Mouse (Mus musculus) forebrain, embryonic 14.5 days (tissue): ENCODE data around the gene Zfp488. TPM values are rescaled to one million over a fixed set of nuclear protein-coding genes. Genes with fewer than 3 reads are reported as not detected.

Experiments
- ATAC-seq: fragments of 200-750 bp; cut with Nextera tagmentation; 2 replicates; pipeline ENCODE4 v1.8.0; 2017; ENCODE audit warnings: mild to moderate bottlenecking, moderate library complexity
- DNase-seq: peaks from one replicate; pipeline ENCODE4 v3.0.0-alpha.2; 2015; ENCODE audit warnings: low spot score
- H3K27ac ChIP-seq: fragments of 300-500 bp; sonication (generic); 2 replicates; pipeline ENCODE4 v1.5.1; 2014; ENCODE audit warnings: low read depth, mild to moderate bottlenecking, control low read depth, low read length, moderate library complexity
- H3K27me3 ChIP-seq: fragments of 300-500 bp; sonication (generic); replicated peaks from 2 replicates; pipeline ENCODE4 v1.6.1; 2014; ENCODE audit warnings: low read length, control low read depth, mixed read lengths; ENCODE audit not compliant: control insufficient read depth, insufficient read depth
- H3K36me3 ChIP-seq: fragments of 300-500 bp; sonication (generic); 2 replicates; pipeline ENCODE4 v1.6.1; 2014; ENCODE audit warnings: low read length, control low read depth; ENCODE audit not compliant: control insufficient read depth, insufficient read depth
- H3K4me1 ChIP-seq: fragments of 300-500 bp; sonication (generic); 2 replicates; pipeline ENCODE4 v1.6.1; 2014; ENCODE audit warnings: antibody characterized with exemption, low read length, control low read depth; ENCODE audit not compliant: control insufficient read depth, insufficient read depth
- H3K4me2 ChIP-seq: fragments of 300-500 bp; sonication (generic); 2 replicates; pipeline ENCODE4 v1.6.1; 2014; ENCODE audit warnings: mild to moderate bottlenecking, control low read depth, low read length
- H3K4me3 ChIP-seq: fragments of 300-500 bp; sonication (generic); 2 replicates; pipeline ENCODE4 v1.5.1; 2014; ENCODE audit warnings: low read depth, low read length, control low read depth
- H3K9ac ChIP-seq: fragments of 300-500 bp; sonication (generic); 2 replicates; pipeline ENCODE4 v1.6.1; 2014; ENCODE audit warnings: mild to moderate bottlenecking, low read length, control low read depth, moderate library complexity
- H3K9me3 ChIP-seq: fragments of 300-500 bp; sonication (generic); replicated peaks from 2 replicates; pipeline ENCODE4 v1.6.1; 2016; ENCODE audit warnings: low read length, control low read depth, mixed read lengths; ENCODE audit not compliant: control insufficient read depth
- WGBS: fragments of 180-500 bp; shearing (Covaris S2); extraction: QIAGEN DNeasy Blood & Tissue Kit; methylation state at CpG from one replicate; pipeline ENCODE4 v1.1.7; 2014; 5-methylcytosine and 5-hydroxymethylcytosine counted together
- polyA plus RNA-seq: library from polyadenylated mRNA; unstranded; fragments of >200 nt; fragmentation: Nextera tagmentation; extraction: Ambion mirVana; gene quantifications from 2 replicates; pipeline ENCODE4 v1.2.1, GENCODE M21; 2014

Gene Zfp488
- polyA plus RNA-seq, 1 experiment from 2014 or later, result 0.09 TPM

DNA sequence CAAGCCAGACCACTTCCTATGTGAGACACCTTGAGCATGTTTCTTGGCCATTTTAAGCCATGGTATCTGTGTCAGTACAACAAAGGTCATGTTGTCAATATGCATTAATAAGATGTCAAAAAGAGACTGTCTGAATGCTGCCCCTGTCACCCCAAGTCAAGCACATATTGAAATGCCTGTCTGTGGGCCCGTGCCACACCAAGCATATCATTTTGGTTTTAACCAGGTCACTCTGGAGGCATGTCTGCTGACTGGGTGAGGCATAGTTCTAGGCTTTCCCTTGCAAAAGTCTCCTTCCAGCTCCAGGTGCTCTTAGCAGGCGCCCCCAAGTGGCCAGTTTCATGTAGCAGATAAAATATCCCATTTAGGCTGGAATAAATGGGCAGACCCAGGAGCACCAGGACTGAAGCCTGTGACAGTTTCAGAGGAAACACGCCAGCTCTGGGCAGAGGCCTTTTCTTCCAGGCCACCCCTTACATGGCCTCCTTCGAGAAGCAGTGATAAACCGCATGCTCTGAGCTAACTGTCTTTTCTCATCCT, 44.7 kb downstream of the Zfp488 start:
- Histone ChIP-seq H3K4me2 (no peak overlapping the region), H3K27ac (no peak overlapping the region), H3K36me3 (no peaks in the 10 kb centered on the region), H3K4me1 (no peaks in the 10 kb centered on the region), H3K9ac (no peak overlapping the region), H3K9me3 (no peaks in the 10 kb centered on the region), H3K4me3 (no peak overlapping the region), H3K27me3 (no peaks in the 10 kb centered on the region)
- 45% methylated on average over 5 of the region's 5 CpGs for WGBS
- DNase-seq (peak; percentile 62), ATAC-seq (peak; percentile 32; the same call in 1 of the 2 replicates)

DNA sequence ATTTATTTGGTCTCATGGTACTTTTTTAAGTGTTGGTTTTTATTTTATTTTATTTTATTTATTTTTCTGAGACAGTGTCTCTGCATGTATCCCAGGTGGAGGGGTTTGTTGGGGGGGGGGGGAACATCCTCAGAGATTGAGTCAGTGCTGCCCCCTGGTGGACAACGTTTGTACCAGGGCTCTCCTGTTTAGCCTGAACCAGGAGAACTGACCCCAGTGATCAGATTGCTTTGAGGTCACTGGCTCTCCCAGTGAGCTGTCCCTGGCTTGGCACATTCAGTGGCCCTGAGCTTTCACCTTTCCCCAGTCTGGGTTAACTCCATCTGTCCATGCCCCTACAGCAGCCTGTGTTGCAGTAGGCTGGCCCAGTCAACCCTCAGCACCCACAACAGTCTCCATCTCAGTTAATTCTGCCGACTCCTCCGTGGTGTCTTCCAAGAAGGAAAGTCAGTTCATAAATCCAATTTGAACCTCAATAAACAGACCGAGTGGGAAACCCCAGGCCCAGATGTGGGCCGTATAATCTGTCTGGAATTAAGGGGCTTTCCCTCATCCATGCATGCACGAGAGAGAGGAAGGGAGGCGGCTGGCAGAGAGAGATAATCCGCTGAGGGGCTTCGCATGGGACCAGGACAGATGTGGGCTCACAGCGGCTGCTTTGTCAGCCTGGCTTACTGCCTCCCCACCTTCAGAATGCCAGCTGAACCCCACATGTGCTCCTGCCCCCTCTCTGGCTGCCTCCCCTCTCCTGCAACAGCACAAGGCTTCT, 45.4 kb downstream of the Zfp488 start:
- 77% methylated on average over 10 of the region's 10 CpGs for WGBS
- peak; percentile 42 for ATAC-seq

DNA sequence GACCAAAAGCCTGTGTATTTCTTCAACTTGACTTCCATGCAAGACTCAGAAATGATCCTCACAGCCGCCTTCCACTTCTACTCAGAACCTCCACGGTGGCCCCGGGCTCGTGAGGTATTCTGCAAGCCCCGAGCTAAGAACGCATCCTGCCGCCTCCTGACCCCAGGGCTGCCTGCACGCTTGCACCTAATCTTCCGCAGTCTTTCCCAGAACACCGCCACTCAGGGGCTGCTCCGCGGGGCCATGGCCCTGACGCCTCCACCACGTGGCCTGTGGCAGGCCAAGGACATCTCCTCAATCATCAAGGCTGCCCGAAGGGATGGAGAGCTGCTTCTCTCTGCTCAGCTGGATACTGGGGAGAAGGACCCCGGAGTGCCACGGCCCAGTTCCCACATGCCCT, 46.7 kb downstream of the Zfp488 start:
- ATAC-seq, result no peak
- H3K4me3 ChIP-seq, result no peak overlapping the region
- H3K4me2 ChIP-seq, result no peak overlapping the region
- 72% methylated on average over 17 of the region's 17 CpGs for WGBS
- no peak overlapping the region for H3K9ac ChIP-seq
- H3K36me3 ChIP-seq, result no peaks in the 10 kb centered on the region
- H3K27ac ChIP-seq, result no peak overlapping the region
- no peak for DNase-seq
- no peaks in the 10 kb centered on the region for H3K4me1 ChIP-seq
- no peaks in the 10 kb centered on the region for H3K27me3 ChIP-seq
- no peaks in the 10 kb centered on the region for H3K9me3 ChIP-seq

More for the DNA sequence above, 45.4 kb downstream of the Zfp488 start:
- H3K27ac ChIP-seq, result no peak overlapping the region
- H3K4me1 ChIP-seq, result no peaks in the 10 kb centered on the region
- H3K36me3 ChIP-seq, result no peaks in the 10 kb centered on the region
- H3K9me3 ChIP-seq, result no peaks in the 10 kb centered on the region
- no peak overlapping the region for H3K4me3 ChIP-seq
- no peak overlapping the region for H3K9ac ChIP-seq
- H3K27me3 ChIP-seq, result no peaks in the 10 kb centered on the region
- no peak overlapping the region for H3K4me2 ChIP-seq
- peak; percentile 56 for DNase-seq

- H3K9ac ChIP-seq, result peak within 1 kb of the TSS; percentile 58
- WGBS, result under 1% methylated on average over 71 of the region's 85 CpGs
Measured at GRCm38 (mm10) chr14:33923168-33924070, 55.1 kb downstream of the Zfp488 start, which contains the start of gene Gdf10. Gene Gdf10, plus strand, starts transcription at chr14:33923587.

DNA sequence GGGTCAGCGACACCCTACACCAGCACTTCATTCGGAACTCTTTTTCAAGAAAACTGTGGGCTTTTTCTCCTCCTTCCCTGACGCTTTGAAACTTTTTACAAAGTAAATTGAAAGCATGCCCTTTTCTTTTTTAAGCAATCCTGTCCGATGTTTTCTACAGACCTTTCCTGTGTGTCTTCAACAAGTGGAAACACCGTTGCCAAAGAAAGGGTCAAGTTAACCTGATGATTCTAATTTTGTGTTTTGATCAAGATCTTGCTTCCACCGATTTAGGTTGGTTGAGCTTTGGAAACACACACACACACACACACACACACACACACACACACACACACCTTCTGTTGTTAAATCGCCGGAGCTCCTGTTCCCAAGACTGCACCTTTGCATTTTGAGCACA, 55.8 kb downstream of the Zfp488 start:
- Histone ChIP-seq H3K36me3 (no peaks in the 10 kb centered on the region), H3K27ac (no peak overlapping the region), H3K4me1 (peaks cover 6% of the 10 kb centered on the region; the same call in 1 of the 2 replicates), H3K9ac (peak overlapping the region; percentile 58; the same call in 1 of the 2 replicates), H3K4me3 (peak overlapping the region; percentile 55), H3K9me3 (no peaks in the 10 kb centered on the region), H3K4me2 (peak overlapping the region; percentile 96), H3K27me3 (peaks cover 31% of the 10 kb centered on the region)
- WGBS, result 11% methylated on average over 8 of the region's 8 CpGs
- ATAC-seq, result no peak
- no peak for DNase-seq

More at GRCm38 (mm10) chr14:33923168-33924070, 55.1 kb downstream of the Zfp488 start, which contains the start of gene Gdf10:
- H3K4me1 ChIP-seq, result peaks cover 6% of the 10 kb centered on the region; the same call in 1 of the 2 replicates
- ATAC-seq (peak; percentile 84), DNase-seq (peak; percentile 48)
- no peak within 1 kb of the TSS for H3K27ac ChIP-seq
- peaks cover 31% of the 10 kb centered on the region for H3K27me3 ChIP-seq
- H3K36me3 ChIP-seq, result no peaks in the 10 kb centered on the region
- H3K9me3 ChIP-seq, result no peaks in the 10 kb centered on the region
- peak within 1 kb of the TSS; percentile 55 for H3K4me3 ChIP-seq
- peak within 1 kb of the TSS; percentile 96 for H3K4me2 ChIP-seq

- Histone ChIP-seq H3K27ac (no peak overlapping the region), H3K4me2 (0 out of 2 replicates have a peak overlapping the region, but pooled peaks have one; percentile 4), H3K36me3 (no peaks in the 10 kb centered on the region), H3K9me3 (no peaks in the 10 kb centered on the region), H3K4me3 (no peak overlapping the region), H3K27me3 (peaks cover 31% of the 10 kb centered on the region), H3K9ac (no peak overlapping the region), H3K4me1 (peaks cover 6% of the 10 kb centered on the region; the same call in 1 of the 2 replicates)
- ATAC-seq (peak; percentile 47; the same call in 1 of the 2 replicates), DNase-seq (peak; percentile 77)
- 5% methylated on average over 14 of the region's 14 CpGs for WGBS
Measured at GRCm38 (mm10) chr14:33920727-33921559, 57.6 kb downstream of the Zfp488 start.
